11 mouse cellular contexts compared by ENCODE assay signal in genomic region chr2:38529582-38530152, GRCm38 (mm10). TPM values are rescaled to one million over a fixed set of nuclear protein-coding genes. Genes with fewer than 3 reads are reported as not detected.
DNase-seq lines count a peak whose midpoint lies in the region; ATAC-seq and TF ChIP-seq lines count a peak whose summit lies in the region.
"Had no signal": no experiment of that assay in that cellular context is flagged by ENCODE, and none has a peak within 500 bp of the region (broad histone marks: within the 10 kb centered on the region; RNA-seq: fewer than 3 reads in every experiment).

No protein-coding gene starts in this region.

- H3K27me3 ChIP-seq in heart, embryonic 14.5 days (ENCODE audit: control insufficient read depth, insufficient read depth, low read length), result no peaks in the 10 kb centered on the region
- no peaks in the 10 kb centered on the region for H3K27me3 ChIP-seq in midbrain, embryonic 11.5 days (ENCODE audit: control insufficient read depth, insufficient read depth, low read length)
- no peaks in the 10 kb centered on the region for H3K27me3 ChIP-seq in midbrain, postnatal 0 days (ENCODE audit: insufficient read depth, low read length)
- no peaks in the 10 kb centered on the region for H3K27me3 ChIP-seq in limb, embryonic 13.5 days
- no peaks in the 10 kb centered on the region for H3K27me3 ChIP-seq in liver, embryonic 15.5 days

- 52% methylated on average over 14 of the region's 14 CpGs for WGBS in heart, embryonic 14.5 days
- 69% methylated on average over 14 of the region's 14 CpGs for WGBS in midbrain, embryonic 11.5 days
- 62% methylated on average over 14 of the region's 14 CpGs for WGBS in midbrain, postnatal 0 days
- 69% methylated on average over 14 of the region's 14 CpGs for WGBS in limb, embryonic 13.5 days
- WGBS in liver, embryonic 15.5 days (ENCODE audit: insufficient replicate concordance), result 65% methylated on average over 14 of the region's 14 CpGs

- H3K9ac ChIP-seq in heart, embryonic 14.5 days (ENCODE audit: low read length), result peak overlapping the region; percentile 49; the same call in 1 of the 2 replicates
- no peak overlapping the region for H3K9ac ChIP-seq in midbrain, embryonic 11.5 days (ENCODE audit: low read length)
- no peak overlapping the region for H3K9ac ChIP-seq in midbrain, postnatal 0 days (replicated peaks; ENCODE audit: low read length, poor library complexity, severe bottlenecking)
- 0 out of 2 replicates have a peak overlapping the region, but pooled peaks have one; percentile 13 for H3K9ac ChIP-seq in limb, embryonic 13.5 days
- H3K9ac ChIP-seq in liver, embryonic 15.5 days, result peak overlapping the region; percentile 51; the same call in 1 of the 2 replicates

- intact Hi-C loops in heart, postnatal 14 days (cut with DNase I), result no loop called here
- intact Hi-C loops in left cerebral cortex, adult 2 months (cut with DNase I), result no loop called here

- H3K4me2 ChIP-seq in heart, embryonic 14.5 days (ENCODE audit: low read length), result no peak overlapping the region
- H3K4me2 ChIP-seq in midbrain, embryonic 11.5 days, result no peak overlapping the region
- H3K4me2 ChIP-seq in midbrain, postnatal 0 days (ENCODE audit: low read depth, low read length, poor library complexity, severe bottlenecking), result no peak overlapping the region
- H3K4me2 ChIP-seq in limb, embryonic 13.5 days (replicated peaks), result no peak overlapping the region
- 0 out of 2 replicates have a peak overlapping the region, but pooled peaks have one; percentile 73 for H3K4me2 ChIP-seq in liver, embryonic 15.5 days

- no peak overlapping the region for H3K4me3 ChIP-seq in heart, embryonic 14.5 days (ENCODE audit: control insufficient read depth in 1 of 2, insufficient read depth in 1 of 2, low read depth in 1 of 2, low read length in 2 of 2)
- no peak overlapping the region for H3K4me3 ChIP-seq in midbrain, embryonic 11.5 days (ENCODE audit: low read depth, low read length)
- H3K4me3 ChIP-seq in midbrain, postnatal 0 days (ENCODE audit: low read depth, low read length), result no peak overlapping the region
- H3K4me3 ChIP-seq in limb, embryonic 13.5 days, result no peak overlapping the region
- H3K4me3 ChIP-seq in liver, embryonic 15.5 days (replicated peaks), result no peak overlapping the region
- H3K4me3 ChIP-seq in left cerebral cortex, adult 2 months, result no peak overlapping the region

- peaks cover 4% of the 10 kb centered on the region; the same call in 1 of the 2 replicates for H3K36me3 ChIP-seq in heart, embryonic 14.5 days (ENCODE audit: control insufficient read depth, insufficient read depth, low read length)
- no peaks in the 10 kb centered on the region for H3K36me3 ChIP-seq in midbrain, embryonic 11.5 days (ENCODE audit: control insufficient read depth, insufficient read depth, low read length)
- no peaks in the 10 kb centered on the region for H3K36me3 ChIP-seq in midbrain, postnatal 0 days (ENCODE audit: insufficient read depth, low read length)
- H3K36me3 ChIP-seq in limb, embryonic 13.5 days, result peaks cover 19% of the 10 kb centered on the region
- H3K36me3 ChIP-seq in liver, embryonic 15.5 days (replicated peaks), result no peaks in the 10 kb centered on the region

- no peak for ATAC-seq in heart, embryonic 14.5 days (ENCODE audit: insufficient number of reproducible peaks, insufficient read depth, low FRiP score, low read depth)
- peak; percentile 31; the same call in 1 of the 2 replicates for ATAC-seq in midbrain, embryonic 11.5 days (ENCODE audit: low FRiP score)
- no peak for ATAC-seq in midbrain, postnatal 0 days (ENCODE audit: low FRiP score)
- no peak for ATAC-seq in limb, embryonic 13.5 days (ENCODE audit: low FRiP score, low read depth)
- no peak for ATAC-seq in liver, embryonic 15.5 days (ENCODE audit: insufficient read depth)
- ATAC-seq: inflammation-experienced regulatory T-cells, adult 6 months had no signal

- DNase-seq in heart, postnatal 14 days, result no peak
- DNase-seq in midbrain, embryonic 11.5 days (ENCODE audit: low spot score, missing footprints), result no peak
- DNase-seq in midbrain, postnatal 0 days (ENCODE audit: low spot score), result no peak
- no peak for DNase-seq in gastrocnemius, postnatal 4 days (ENCODE audit: low spot score in 2 of 2)
- DNase-seq in left cerebral cortex, adult 2 months (ENCODE audit: extremely low spot score in 1 of 2, low spot score in 2 of 2), result no peak
- DNase-seq: cerebellum, adult 11-12 months; gastrocnemius, postnatal 14 days had no signal

- TF ChIP-seq CTCF in midbrain, postnatal 0 days (IDR thresholded peaks at IDR 0.05), result no peak
- no peak for TF ChIP-seq CTCF in left cerebral cortex, adult 2 months (IDR thresholded peaks at IDR 0.05)

- H3K4me1 ChIP-seq in heart, embryonic 14.5 days (ENCODE audit: control insufficient read depth in 2 of 2, insufficient read depth in 2 of 2, low read length in 2 of 2), result peaks cover 55 to 67% of the 10 kb centered on the region in 2 experiments
- H3K4me1 ChIP-seq in midbrain, embryonic 11.5 days (ENCODE audit: control insufficient read depth, insufficient read depth, low read length), result peaks cover 24% of the 10 kb centered on the region
- 0 out of 2 replicates have a peak, but pooled peaks cover 2% of the 10 kb centered on the region for H3K4me1 ChIP-seq in midbrain, postnatal 0 days (ENCODE audit: insufficient read depth, low read length)
- H3K4me1 ChIP-seq in limb, embryonic 13.5 days, result peaks cover 64% of the 10 kb centered on the region
- H3K4me1 ChIP-seq in liver, embryonic 15.5 days (replicated peaks), result peaks cover 80% of the 10 kb centered on the region

- H3K9me3 ChIP-seq in heart, embryonic 14.5 days (ENCODE audit: control insufficient read depth, low read length), result no peaks in the 10 kb centered on the region
- H3K9me3 ChIP-seq in midbrain, embryonic 11.5 days (ENCODE audit: control insufficient read depth, low read length), result no peaks in the 10 kb centered on the region
- H3K9me3 ChIP-seq in midbrain, postnatal 0 days (ENCODE audit: low read length), result no peaks in the 10 kb centered on the region
- no peaks in the 10 kb centered on the region for H3K9me3 ChIP-seq in limb, embryonic 13.5 days
- no peaks in the 10 kb centered on the region for H3K9me3 ChIP-seq in liver, embryonic 15.5 days (replicated peaks)

- peak overlapping the region; percentile 85 to 92; a peak in 3 of 4 replicates for H3K27ac ChIP-seq in heart, embryonic 14.5 days (replicated peaks in 1 of 2; ENCODE audit: control insufficient read depth in 1 of 2, insufficient read depth in 1 of 2, low read depth in 2 of 2, low read length in 2 of 2)
- no peak overlapping the region for H3K27ac ChIP-seq in midbrain, embryonic 11.5 days (ENCODE audit: low read depth, low read length)
- no peak overlapping the region for H3K27ac ChIP-seq in midbrain, postnatal 0 days (ENCODE audit: low read depth, low read length)
- no peak overlapping the region; the same call in 1 of the 2 replicates for H3K27ac ChIP-seq in limb, embryonic 13.5 days
- H3K27ac ChIP-seq in liver, embryonic 15.5 days (replicated peaks), result peak overlapping the region; percentile 91
- H3K27ac ChIP-seq in left cerebral cortex, adult 2 months, result no peak overlapping the region

RNA-seq across cellular contexts. Expression of gene Nek6, which starts 18.2 kb away (rescaled TPM):
- polyA plus RNA-seq in heart, embryonic 14.5 days (2014; fragmentation: Nextera tagmentation; extraction: Ambion mirVana), result 57.7 and 69.7 TPM in 2 replicates
- 1 to 10 TPM; 7.9 to 9.1 TPM for total RNA-seq in heart, postnatal 14 days (2021)
- polyA plus RNA-seq in midbrain, embryonic 11.5 days (2014; fragmentation: Nextera tagmentation; extraction: Ambion mirVana), result 87.3 and 92.3 TPM in 2 replicates
- 21.8 and 22.8 TPM in 2 replicates for total RNA-seq in midbrain, postnatal 0 days (2014; rRNA removed)
- polyA plus RNA-seq in midbrain, postnatal 0 days (2015; fragmentation: Nextera tagmentation; extraction: Ambion mirVana), result 56.0 and 62.8 TPM in 2 replicates
- polyA plus RNA-seq in limb, embryonic 13.5 days (2015; fragmentation: Nextera tagmentation; extraction: Ambion mirVana), result 179 and 181 TPM in 2 replicates
- 36.2 and 37.3 TPM in 2 replicates for polyA plus RNA-seq in liver, embryonic 15.5 days (2015; fragmentation: Nextera tagmentation; extraction: Ambion mirVana)
- 10 to 100 TPM; 21.3 to 26.0 TPM for total RNA-seq in gastrocnemius, postnatal 4 days (2021)
- 10 to 100 TPM; 28.2 to 29.4 TPM for total RNA-seq in left cerebral cortex, adult 2 months (2021)

Comparison
In these comparisons a context has a peak if more than half of its experiments do, and no peak if none do; other contexts are left out.
1. H3K27ac ChIP-seq: peak in heart, embryonic 14.5 days (2 of 2) and liver, embryonic 15.5 days (single experiment); none in midbrain, embryonic 11.5 days (single experiment), midbrain, postnatal 0 days (single experiment), limb, embryonic 13.5 days (single experiment) and left cerebral cortex, adult 2 months (single experiment).
2. H3K9ac ChIP-seq: peak in heart, embryonic 14.5 days (single experiment), limb, embryonic 13.5 days (single experiment) and liver, embryonic 15.5 days (single experiment); none in midbrain, embryonic 11.5 days (single experiment) and midbrain, postnatal 0 days (single experiment).